Mouse (Mus musculus): Measurements from ENCODE around the gene Elfn1. TPM values are rescaled to one million over a fixed set of nuclear protein-coding genes. Genes with fewer than 3 reads are reported as not detected.
A peak's percentile ranks its signal among the peaks of the same experiment; 100 is the strongest.
"Not testable (repeated sequence)": the region's sequence is repeated elsewhere in the genome, so short reads cannot be mapped to it uniquely, and the experiment has no call there.

The Elfn1 gene
- polyA plus RNA-seq, 1 experiment from 2014 or later, result 1.4 TPM

DNA sequence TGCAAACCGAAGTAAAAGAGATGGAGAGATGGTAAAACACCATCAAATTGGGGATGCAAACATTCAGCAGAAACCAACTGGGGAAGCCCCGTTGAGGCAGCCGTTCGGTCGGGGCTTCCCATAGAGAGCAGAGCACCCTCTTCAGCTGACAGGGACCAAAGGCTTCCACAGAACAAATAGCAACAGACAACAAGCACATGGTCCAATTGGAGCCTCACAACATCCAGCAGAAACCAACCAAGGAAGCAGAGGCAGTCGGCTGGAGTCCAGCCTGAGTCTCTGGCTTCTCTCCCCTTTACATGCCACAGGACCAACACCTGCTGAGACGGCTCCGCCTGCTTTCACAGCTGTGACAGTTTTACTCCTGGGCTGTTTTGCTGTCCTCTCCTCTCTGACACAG is 69.7 kb downstream of the Elfn1 start:
- peaks cover 18% of the 10 kb centered on the region for H3K27me3 ChIP-seq
- WGBS, result 53% methylated on average over 8 of the region's 8 CpGs
- ATAC-seq (ENCODE audit: insufficient number of reproducible peaks, insufficient read depth, low FRiP score, low TSS enrichment, low read depth), result no peak

DNA sequence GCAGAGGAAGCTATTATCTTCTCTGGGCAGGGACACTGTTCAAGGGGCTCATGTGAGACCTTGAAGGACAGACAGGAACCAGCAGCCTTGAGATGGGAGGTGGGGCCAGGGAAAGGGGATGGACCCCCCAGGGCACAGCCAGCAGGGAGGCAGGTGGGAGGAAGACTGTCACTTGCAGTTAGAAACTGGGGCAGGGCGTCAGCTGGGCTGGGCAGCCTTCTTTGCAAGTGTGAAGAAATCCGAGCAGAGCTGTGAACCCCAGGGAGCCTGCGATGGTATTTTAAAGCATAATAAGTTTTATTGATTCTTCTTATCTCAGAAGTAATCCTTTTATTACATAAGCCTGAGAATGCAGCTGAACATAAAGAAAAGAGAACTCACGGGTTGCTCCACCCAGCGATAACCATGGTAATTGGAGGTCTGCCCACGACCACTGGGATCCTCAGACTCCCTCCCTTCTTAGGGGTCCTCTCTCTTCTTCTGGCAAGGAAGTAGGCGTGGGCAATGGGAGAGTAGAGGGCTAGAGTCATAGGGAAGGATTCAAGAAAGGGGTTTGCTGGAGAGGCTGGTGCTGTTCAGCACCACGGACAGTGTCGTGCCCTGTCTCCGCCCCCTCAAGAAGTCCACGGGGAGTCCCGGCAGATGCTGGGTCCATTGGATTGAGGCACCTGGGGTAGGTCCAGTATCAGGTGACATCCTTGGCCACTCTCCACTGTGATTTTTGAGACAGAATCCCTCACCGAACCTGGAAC is 71.0 kb downstream of the Elfn1 start:
- H3K4me2 ChIP-seq, result no peak overlapping the region
- H3K4me3 ChIP-seq, result no peak overlapping the region
- 8% methylated on average over 13 of the region's 13 CpGs for WGBS
- no peak overlapping the region for H3K27ac ChIP-seq
- no peak for ATAC-seq (ENCODE audit: insufficient number of reproducible peaks, insufficient read depth, low FRiP score, low TSS enrichment, low read depth)
- peaks cover 6% of the 10 kb centered on the region; the same call in 1 of the 2 replicates for H3K27me3 ChIP-seq
- H3K9ac ChIP-seq, result no peak overlapping the region
- no peaks in the 10 kb centered on the region for H3K36me3 ChIP-seq
- H3K4me1 ChIP-seq, result 0 out of 2 replicates have a peak, but pooled peaks cover 3% of the 10 kb centered on the region
- H3K9me3 ChIP-seq, result no peaks in the 10 kb centered on the region

More for the DNA sequence above, 69.7 kb downstream of the Elfn1 start:
- H3K4me3 ChIP-seq, result no peak overlapping the region
- H3K4me2 ChIP-seq, result no peak overlapping the region
- no peaks in the 10 kb centered on the region for H3K36me3 ChIP-seq
- H3K27ac ChIP-seq, result no peak overlapping the region
- H3K9me3 ChIP-seq, result no peaks in the 10 kb centered on the region
- 0 out of 2 replicates have a peak, but pooled peaks cover 3% of the 10 kb centered on the region for H3K4me1 ChIP-seq
- no peak overlapping the region for H3K9ac ChIP-seq

DNA sequence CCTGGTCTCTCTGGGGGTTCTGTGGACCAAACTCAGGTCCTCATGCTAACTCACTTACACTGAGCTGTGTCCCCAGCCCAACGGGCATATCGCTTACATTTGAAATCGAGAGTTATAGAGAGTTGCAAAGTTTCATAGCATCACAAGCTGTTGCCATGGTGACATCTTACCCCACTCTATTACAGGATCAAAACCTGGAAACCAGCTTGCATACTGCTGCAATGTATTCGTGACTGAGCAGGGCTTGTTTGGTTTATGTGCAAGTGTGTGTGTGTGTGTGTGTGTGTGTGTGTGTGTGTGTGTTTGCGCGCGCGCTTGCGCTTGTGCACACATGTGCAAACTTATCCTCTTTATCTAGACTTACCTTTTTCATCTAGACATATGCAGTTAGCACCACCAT is 71.6 kb downstream of the Elfn1 start:
- 0 out of 2 replicates have a peak, but pooled peaks cover 3% of the 10 kb centered on the region for H3K4me1 ChIP-seq
- no peak overlapping the region for H3K9ac ChIP-seq
- H3K36me3 ChIP-seq, result no peaks in the 10 kb centered on the region
- ATAC-seq (ENCODE audit: insufficient number of reproducible peaks, insufficient read depth, low FRiP score, low TSS enrichment, low read depth), result no peak
- no peaks in the 10 kb centered on the region for H3K9me3 ChIP-seq
- peaks cover 6% of the 10 kb centered on the region; the same call in 1 of the 2 replicates for H3K27me3 ChIP-seq
- no peak overlapping the region for H3K4me2 ChIP-seq
- H3K4me3 ChIP-seq, result no peak overlapping the region
- H3K27ac ChIP-seq, result no peak overlapping the region
- WGBS, result 80% methylated on average over 9 of the region's 9 CpGs

DNA sequence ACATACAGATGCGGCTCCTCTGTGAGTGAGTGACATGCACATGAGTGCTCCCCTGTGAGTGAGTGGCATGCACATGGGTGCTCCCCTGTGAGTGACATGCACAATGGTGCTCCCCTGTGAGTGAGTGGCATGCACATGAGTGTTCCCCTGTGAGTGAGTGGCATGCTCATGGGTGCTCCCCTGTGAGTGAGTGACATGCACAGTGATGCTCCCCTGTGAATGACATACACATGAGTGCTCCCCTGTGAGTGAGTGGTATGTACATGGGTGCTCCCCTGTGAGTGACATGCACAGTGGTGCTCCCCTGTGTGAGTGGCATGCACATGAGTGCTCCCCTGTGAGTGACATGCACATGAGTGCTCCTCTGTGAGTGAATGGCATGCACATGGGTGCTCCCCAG is 74.2 kb downstream of the Elfn1 start:
- no peaks in the 10 kb centered on the region for H3K9me3 ChIP-seq
- H3K4me1 ChIP-seq, result 0 out of 2 replicates have a peak, but pooled peaks cover 3% of the 10 kb centered on the region
- no peaks in the 10 kb centered on the region for H3K36me3 ChIP-seq
- no peak overlapping the region for H3K4me3 ChIP-seq
- H3K9ac ChIP-seq, result no peak overlapping the region
- ATAC-seq (ENCODE audit: insufficient number of reproducible peaks, insufficient read depth, low FRiP score, low TSS enrichment, low read depth), result no peak
- H3K27me3 ChIP-seq, result peaks cover 6% of the 10 kb centered on the region; the same call in 1 of the 2 replicates
- 94% methylated on average over 1 of the region's 1 CpGs for WGBS
- no peak overlapping the region for H3K4me2 ChIP-seq
- H3K27ac ChIP-seq, result no peak overlapping the region

DNA sequence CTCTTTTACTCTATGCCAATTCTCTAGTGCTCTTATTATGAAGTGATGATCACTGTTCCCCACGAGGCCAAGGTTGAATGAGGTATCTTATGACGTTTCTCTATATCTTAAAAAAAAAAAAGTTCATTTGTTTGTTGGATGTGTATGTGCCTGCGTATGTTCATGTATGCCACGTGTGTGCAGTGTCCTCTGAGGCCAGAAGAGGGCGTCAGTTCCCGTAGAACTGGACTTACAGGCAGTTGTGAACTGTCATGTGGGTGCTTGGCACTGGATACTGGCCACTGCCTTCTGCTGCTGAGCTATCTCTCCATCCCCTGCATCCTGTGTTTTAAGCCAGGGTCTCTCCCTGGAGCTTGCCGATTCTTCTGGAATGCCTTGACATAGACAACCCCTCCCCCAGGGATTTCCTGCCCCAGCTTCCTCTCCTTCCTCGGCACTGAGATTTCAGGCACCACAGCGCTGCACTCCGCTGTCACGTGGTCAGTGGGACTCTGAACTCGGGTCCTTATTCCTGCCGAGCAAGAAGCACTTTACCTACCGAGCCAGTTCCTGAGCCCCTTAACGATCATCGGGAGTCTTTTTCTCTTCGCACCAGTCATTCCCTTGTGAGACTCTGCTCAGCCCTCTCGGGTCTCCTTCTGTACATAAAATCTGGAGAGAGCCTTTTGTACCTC is 77.5 kb downstream of the Elfn1 start:
- no peak overlapping the region for H3K4me3 ChIP-seq
- ATAC-seq (ENCODE audit: insufficient number of reproducible peaks, insufficient read depth, low FRiP score, low TSS enrichment, low read depth), result no peak
- WGBS, result 45% methylated on average over 18 of the region's 18 CpGs
- no peak overlapping the region for H3K27ac ChIP-seq
- H3K4me1 ChIP-seq, result no peaks in the 10 kb centered on the region
- no peaks in the 10 kb centered on the region for H3K27me3 ChIP-seq
- peaks cover 8% of the 10 kb centered on the region; the same call in 1 of the 2 replicates for H3K9me3 ChIP-seq
- no peaks in the 10 kb centered on the region for H3K36me3 ChIP-seq
- H3K9ac ChIP-seq, result no peak overlapping the region
- H3K4me2 ChIP-seq, result no peak overlapping the region

DNA sequence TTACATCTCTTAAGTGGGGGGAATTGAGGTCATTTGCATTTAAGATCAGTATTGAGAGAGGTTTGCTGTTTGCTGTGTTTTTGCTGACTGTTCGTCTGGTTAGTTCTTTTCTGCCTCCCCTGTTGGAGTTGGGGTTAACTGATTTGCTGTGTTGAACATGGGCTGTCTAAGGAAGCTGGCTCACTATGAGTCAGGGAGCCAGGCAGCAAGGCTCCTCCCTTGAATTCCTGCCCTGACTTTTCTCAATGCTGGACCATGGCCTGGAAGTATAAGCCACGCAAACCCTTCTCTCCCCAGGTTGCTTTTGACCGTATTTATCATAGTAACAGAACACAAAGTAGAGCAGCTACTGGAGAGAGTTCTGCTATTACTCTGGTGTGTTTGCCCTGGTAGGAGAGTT is 83.8 kb downstream of the Elfn1 start:
- no peak for ATAC-seq (ENCODE audit: insufficient number of reproducible peaks, insufficient read depth, low FRiP score, low TSS enrichment, low read depth)
- Histone ChIP-seq H3K27me3 (no peaks in the 10 kb centered on the region), H3K4me2 (no peak overlapping the region), H3K36me3 (no peaks in the 10 kb centered on the region), H3K4me1 (no peaks in the 10 kb centered on the region), H3K9ac (no peak overlapping the region), H3K9me3 (peaks cover 16% of the 10 kb centered on the region; the same call in 1 of the 2 replicates), H3K27ac (no peak overlapping the region), H3K4me3 (no peak overlapping the region)
- WGBS, result 90% methylated on average over 3 of the region's 3 CpGs

DNA sequence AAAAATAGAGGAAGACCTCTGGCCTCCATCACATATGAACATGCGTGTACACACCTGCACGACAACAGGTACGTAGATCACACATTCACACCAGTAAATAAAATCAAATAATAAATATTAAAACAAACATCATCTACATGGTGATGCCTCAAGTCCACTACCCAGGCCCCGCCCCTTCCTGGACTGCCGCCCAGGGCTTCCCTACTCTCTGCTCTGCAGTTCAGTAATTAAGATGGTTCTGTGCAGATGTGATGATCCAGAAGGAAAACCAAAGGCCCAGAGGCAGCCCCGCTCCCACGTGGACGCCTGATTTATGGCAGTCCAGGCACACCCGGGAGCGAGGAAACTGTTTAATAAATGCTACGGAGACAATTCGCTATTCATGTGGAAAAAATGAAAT is 90.6 kb downstream of the Elfn1 start:
- not testable (repeated sequence) for H3K27me3 ChIP-seq; H3K27ac ChIP-seq; ATAC-seq (ENCODE audit: insufficient number of reproducible peaks, insufficient read depth, low FRiP score, low TSS enrichment, low read depth); H3K4me2 ChIP-seq; H3K9ac ChIP-seq; H3K4me1 ChIP-seq; H3K9me3 ChIP-seq; H3K4me3 ChIP-seq; H3K36me3 ChIP-seq
- 66% methylated on average over 12 of the region's 12 CpGs for WGBS

DNA sequence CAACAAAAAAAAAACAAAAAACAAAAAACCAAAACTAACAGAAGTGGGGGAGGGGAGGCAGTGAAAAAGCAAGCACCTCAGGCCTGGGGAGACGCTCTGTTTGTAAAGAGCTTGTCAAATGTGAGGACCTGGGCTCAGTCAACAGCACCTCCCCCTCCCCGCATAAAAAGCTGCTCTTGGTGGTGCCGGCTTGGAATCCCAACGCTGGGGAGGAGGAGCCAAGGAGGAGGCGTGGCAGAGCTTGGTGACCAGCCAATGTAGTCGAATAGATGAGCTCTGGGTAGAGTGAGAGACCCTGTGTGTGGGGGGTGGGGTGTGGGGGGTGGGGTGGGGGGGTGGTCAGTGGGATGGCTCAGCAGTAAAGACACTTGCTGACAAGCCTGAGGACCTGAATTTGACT is 91.2 kb downstream of the Elfn1 start:
- no peaks in the 10 kb centered on the region for H3K9me3 ChIP-seq
- no peak overlapping the region for H3K4me2 ChIP-seq
- H3K4me1 ChIP-seq, result 0 out of 2 replicates have a peak, but pooled peaks cover 9% of the 10 kb centered on the region
- H3K4me3 ChIP-seq, result no peak overlapping the region
- H3K27ac ChIP-seq, result no peak overlapping the region
- ATAC-seq (ENCODE audit: insufficient number of reproducible peaks, insufficient read depth, low FRiP score, low TSS enrichment, low read depth), result no peak
- H3K27me3 ChIP-seq, result no peaks in the 10 kb centered on the region
- WGBS, result 44% methylated on average over 6 of the region's 6 CpGs
- H3K9ac ChIP-seq, result no peak overlapping the region
- H3K36me3 ChIP-seq, result no peaks in the 10 kb centered on the region

DNA sequence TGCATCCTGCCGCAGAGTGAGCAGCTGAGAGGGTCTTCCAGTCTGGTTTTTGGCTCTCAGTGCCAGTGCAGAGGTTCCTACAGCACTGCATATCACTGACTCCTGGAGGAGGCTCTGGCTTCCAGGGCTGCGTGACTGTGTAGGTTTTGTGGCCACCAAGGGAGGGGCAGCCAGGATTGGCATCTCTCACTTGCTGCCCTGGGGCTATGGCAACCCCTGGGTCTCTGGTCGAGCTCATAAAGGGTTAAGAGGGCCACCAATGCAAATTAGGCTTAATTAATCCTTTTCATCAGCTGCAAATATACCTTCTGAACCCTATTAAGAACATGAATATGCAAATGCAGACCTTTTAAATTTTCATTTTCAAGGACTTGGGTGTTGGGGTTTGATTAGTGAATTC is 94.8 kb downstream of the Elfn1 start:
- H3K27ac ChIP-seq, result no peak overlapping the region
- H3K36me3 ChIP-seq, result 0 out of 2 replicates have a peak, but pooled peaks cover 3% of the 10 kb centered on the region
- ATAC-seq (ENCODE audit: insufficient number of reproducible peaks, insufficient read depth, low FRiP score, low TSS enrichment, low read depth), result no peak
- H3K4me1 ChIP-seq, result peaks cover 25% of the 10 kb centered on the region
- WGBS, result 43% methylated on average over 3 of the region's 3 CpGs
- H3K4me3 ChIP-seq, result no peak overlapping the region
- H3K4me2 ChIP-seq, result no peak overlapping the region
- no peak overlapping the region for H3K9ac ChIP-seq
- no peaks in the 10 kb centered on the region for H3K27me3 ChIP-seq
- H3K9me3 ChIP-seq, result no peaks in the 10 kb centered on the region

DNA sequence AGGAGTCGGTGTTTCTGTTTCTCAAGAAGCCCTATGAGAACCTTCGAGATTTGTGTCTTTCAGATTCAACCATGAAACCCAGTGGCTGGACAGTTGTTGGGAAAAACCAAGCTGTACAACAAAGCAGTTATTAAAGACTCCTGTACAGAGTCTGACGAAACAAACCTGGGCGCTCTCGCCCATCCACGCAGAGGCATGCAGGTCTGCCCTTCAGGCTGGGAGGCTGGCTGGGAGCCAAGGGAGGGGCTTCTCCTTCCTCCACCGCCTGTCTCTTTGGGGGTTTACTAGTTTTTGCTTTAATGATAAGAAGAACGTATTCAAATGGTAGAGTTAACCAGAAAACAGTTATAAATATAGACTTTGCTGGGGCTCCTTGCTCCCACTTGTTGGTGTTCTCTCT is 99.1 kb downstream of the Elfn1 start:
- Histone ChIP-seq H3K4me2 (no peak overlapping the region), H3K4me1 (peaks cover 22% of the 10 kb centered on the region), H3K27ac (peak overlapping the region; percentile 48; the same call in 1 of the 2 replicates), H3K4me3 (no peak overlapping the region), H3K27me3 (no peaks in the 10 kb centered on the region), H3K9me3 (no peaks in the 10 kb centered on the region), H3K9ac (no peak overlapping the region), H3K36me3 (peaks cover 11% of the 10 kb centered on the region; the same call in 1 of the 2 replicates)
- ATAC-seq (ENCODE audit: insufficient number of reproducible peaks, insufficient read depth, low FRiP score, low TSS enrichment, low read depth), result no peak
- WGBS, result 49% methylated on average over 8 of the region's 8 CpGs

DNA sequence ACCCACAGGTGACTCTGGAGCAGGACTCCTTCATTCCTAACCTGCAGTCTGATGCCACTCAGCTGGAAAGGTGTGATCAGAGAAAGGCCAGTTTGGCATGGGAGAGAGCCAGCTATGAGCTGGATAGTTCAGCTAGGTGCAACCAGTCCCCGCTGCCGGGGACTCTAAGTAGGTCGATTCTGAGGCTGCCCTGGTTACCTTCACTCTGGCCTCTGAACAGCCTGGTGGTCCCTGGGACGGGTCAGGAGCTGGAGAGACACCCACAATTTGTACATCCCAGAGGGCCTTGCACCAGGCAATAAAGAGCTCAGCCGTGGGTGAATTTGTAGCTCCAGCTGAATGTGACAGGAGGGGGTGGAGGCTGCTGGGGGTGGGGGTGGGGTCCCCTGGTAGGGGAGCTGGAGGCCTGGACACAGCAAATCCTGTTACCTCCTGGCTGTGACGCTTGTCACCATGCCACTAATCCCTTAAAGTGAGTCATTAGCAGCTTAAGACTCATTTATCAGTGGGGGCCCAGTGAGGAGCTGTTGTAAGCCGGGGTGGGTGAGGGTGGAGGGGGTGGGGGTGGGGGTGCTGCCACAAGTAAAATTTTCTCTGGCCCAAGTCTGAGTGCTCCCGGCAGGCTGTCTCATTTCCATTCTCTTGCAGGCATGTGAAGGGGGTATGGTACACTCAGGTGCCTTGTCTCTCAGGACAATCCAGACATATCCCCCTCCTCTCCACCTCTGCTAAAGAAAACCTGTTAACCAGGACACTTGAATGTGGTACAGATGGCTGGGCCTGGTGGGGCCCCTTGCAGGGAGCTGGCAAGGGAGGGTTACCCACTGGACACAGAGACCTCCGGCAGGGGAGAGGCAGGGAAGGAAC is 100.1 kb downstream of the Elfn1 start:
- Histone ChIP-seq H3K36me3 (peaks cover 11% of the 10 kb centered on the region; the same call in 1 of the 2 replicates), H3K27me3 (no peaks in the 10 kb centered on the region), H3K9ac (0 out of 2 replicates have a peak overlapping the region, but pooled peaks have one; percentile 36), H3K4me1 (peaks cover 22% of the 10 kb centered on the region), H3K27ac (peak overlapping the region; percentile 22; the same call in 1 of the 2 replicates), H3K4me2 (no peak overlapping the region; the same call in 1 of the 2 replicates), H3K9me3 (no peaks in the 10 kb centered on the region), H3K4me3 (no peak overlapping the region)
- 0 out of 2 replicates have a peak, but pooled peaks have one; percentile 35 for ATAC-seq (ENCODE audit: insufficient number of reproducible peaks, insufficient read depth, low FRiP score, low TSS enrichment, low read depth)
- 36% methylated on average over 9 of the region's 9 CpGs for WGBS
